Mouse (Mus musculus): ENCODE results near the gene Trim15.
"Not testable (repeated sequence)": the region's sequence is repeated elsewhere in the genome, so short reads cannot be mapped to it uniquely, and the experiment has no call there.

Trim15 gene

GRCm38 (mm10) chr17:36866719-36867527 is at the start of gene Trim15:
TSS of gene Trim15 (minus strand) at chr17:36867210.
- peak; percentile 25 for DNase-seq

GRCm38 (mm10) chr17:36915076-36915475 is 48.1 kb upstream of the Trim15 start:
- DNase-seq: peak; percentile 63

GRCm38 (mm10) chr17:36914108-36914507 is 47.1 kb upstream of the Trim15 start:
- DNase-seq: peak; percentile 80

GRCm38 (mm10) chr17:36912031-36912430 is 45.0 kb upstream of the Trim15 start:
- DNase-seq: no peak

GRCm38 (mm10) chr17:36909802-36910201 is 42.8 kb upstream of the Trim15 start:
- no peak for DNase-seq

- no peak for DNase-seq
Observed at GRCm38 (mm10) chr17:36908235-36908634, 41.2 kb upstream of the Trim15 start.

GRCm38 (mm10) chr17:36903651-36904050 is 36.6 kb upstream of the Trim15 start:
- no peak for DNase-seq

GRCm38 (mm10) chr17:36900691-36901090 is 33.7 kb upstream of the Trim15 start:
- peak; percentile 5 for DNase-seq

GRCm38 (mm10) chr17:36900001-36900400 is 33.0 kb upstream of the Trim15 start:
- DNase-seq: no peak

GRCm38 (mm10) chr17:36899376-36899775 is 32.4 kb upstream of the Trim15 start:
- no peak for DNase-seq

- no peak for DNase-seq
Observed at GRCm38 (mm10) chr17:36897552-36898205, 30.7 kb upstream of the Trim15 start, which contains the start of gene Trim31. TSS of gene Trim31 (plus strand) at chr17:36898118.

- no peak for DNase-seq
Observed at GRCm38 (mm10) chr17:36897065-36897464, 30.1 kb upstream of the Trim15 start.

- peak; percentile 54 for DNase-seq
Observed at GRCm38 (mm10) chr17:36896583-36896982, 29.6 kb upstream of the Trim15 start.

GRCm38 (mm10) chr17:36893387-36893786 is 26.4 kb upstream of the Trim15 start:
- DNase-seq: no peak

GRCm38 (mm10) chr17:36892362-36892761 is 25.4 kb upstream of the Trim15 start:
- DNase-seq: peak; percentile 34

- DNase-seq: not testable (repeated sequence)
Observed at GRCm38 (mm10) chr17:36891496-36891895, 24.5 kb upstream of the Trim15 start.

GRCm38 (mm10) chr17:36890073-36890903 is 23.3 kb upstream of the Trim15 start, which contains the start of gene Trim40:
TSS of gene Trim40 (minus strand) at chr17:36890123.
- DNase-seq: no peak

- no peak for DNase-seq
Observed at GRCm38 (mm10) chr17:36885132-36885790, 18.3 kb upstream of the Trim15 start.

- no peak for DNase-seq
Observed at GRCm38 (mm10) chr17:36883350-36883749, 16.3 kb upstream of the Trim15 start.

- no peak for DNase-seq
Observed at GRCm38 (mm10) chr17:36874636-36875035, 7.6 kb upstream of the Trim15 start.

GRCm38 (mm10) chr17:36869955-36870810 is 3.2 kb upstream of the Trim15 start:
- DNase-seq: peak; percentile 31
